In the genomic region with DNA sequence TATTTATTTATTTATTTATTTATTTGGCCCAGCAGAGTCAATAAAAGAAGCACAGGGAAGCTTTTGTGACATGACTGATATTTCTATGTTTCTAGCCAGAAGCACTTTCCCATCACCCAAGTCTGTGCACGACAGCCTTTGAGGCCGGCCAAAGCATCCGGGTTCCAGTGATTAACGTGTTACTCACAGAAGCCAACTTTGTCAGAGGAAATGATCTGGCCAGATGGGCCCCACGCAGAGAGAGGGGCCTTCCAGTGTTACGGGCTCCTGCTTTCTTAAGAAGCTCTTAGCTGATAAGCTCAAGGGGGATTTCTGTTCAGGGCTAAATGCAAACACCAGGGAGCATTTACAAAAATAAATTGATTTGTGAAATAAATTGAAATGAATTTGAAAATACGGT, we compare ENCODE assay signal across 14 mouse cellular contexts. TPM values are rescaled to one million over a fixed set of nuclear protein-coding genes. Genes with fewer than 3 reads are reported as not detected.
DNase-seq lines count a peak whose midpoint lies in the region; ATAC-seq lines count a peak whose summit lies in the region.
"Had no signal": no experiment of that assay in that cellular context is flagged by ENCODE, and none has a peak within 500 bp of the region (broad histone marks: within the 10 kb centered on the region; RNA-seq: fewer than 3 reads in every experiment).

No protein-coding gene starts in this region.

- H3K9me3 ChIP-seq in heart, embryonic 11.5 days (replicated peaks; ENCODE audit: control insufficient read depth, low read length), result no peaks in the 10 kb centered on the region
- H3K9me3 ChIP-seq in neural tube, embryonic 13.5 days, result no peaks in the 10 kb centered on the region
- no peaks in the 10 kb centered on the region for H3K9me3 ChIP-seq in neural tube, embryonic 15.5 days (replicated peaks)
- H3K9me3 ChIP-seq in heart, embryonic 13.5 days, result no peaks in the 10 kb centered on the region
- no peaks in the 10 kb centered on the region for H3K9me3 ChIP-seq in hindbrain, embryonic 13.5 days

- no peak overlapping the region for H3K27ac ChIP-seq in heart, embryonic 11.5 days (ENCODE audit: low read depth, low read length)
- H3K27ac ChIP-seq in neural tube, embryonic 13.5 days (replicated peaks), result 0 out of 2 replicates have a peak overlapping the region, but pooled peaks have one; percentile 18
- no peak overlapping the region for H3K27ac ChIP-seq in neural tube, embryonic 15.5 days (replicated peaks)
- 0 out of 2 replicates have a peak overlapping the region, but pooled peaks have one; percentile 9 for H3K27ac ChIP-seq in heart, embryonic 13.5 days (replicated peaks)
- no peak overlapping the region for H3K27ac ChIP-seq in hindbrain, embryonic 13.5 days
- H3K27ac ChIP-seq: forebrain, embryonic 12.5 days; hindbrain, embryonic 14.5 days had no signal

- no peak overlapping the region for H3K4me2 ChIP-seq in heart, embryonic 11.5 days
- H3K4me2 ChIP-seq in neural tube, embryonic 13.5 days, result no peak overlapping the region
- no peak overlapping the region for H3K4me2 ChIP-seq in neural tube, embryonic 15.5 days
- H3K4me2 ChIP-seq in heart, embryonic 13.5 days, result no peak overlapping the region
- H3K4me2 ChIP-seq in hindbrain, embryonic 13.5 days, result no peak overlapping the region
- H3K4me2 ChIP-seq: forebrain, embryonic 12.5 days; hindbrain, embryonic 14.5 days had no signal

- no peak for ATAC-seq in heart, embryonic 11.5 days (replicated peaks; ENCODE audit: insufficient number of reproducible peaks, low FRiP score, low TSS enrichment)
- no peak for ATAC-seq in neural tube, embryonic 13.5 days (ENCODE audit: low read depth)
- ATAC-seq in neural tube, embryonic 15.5 days (ENCODE audit: low FRiP score), result no peak
- no peak for ATAC-seq in heart, embryonic 13.5 days (ENCODE audit: extremely low read depth, insufficient number of reproducible peaks, low FRiP score, low TSS enrichment)
- ATAC-seq in hindbrain, embryonic 13.5 days (ENCODE audit: low FRiP score), result no peak

- no peak overlapping the region for H3K4me3 ChIP-seq in heart, embryonic 11.5 days (ENCODE audit: low read depth, low read length)
- no peak overlapping the region for H3K4me3 ChIP-seq in neural tube, embryonic 13.5 days
- no peak overlapping the region for H3K4me3 ChIP-seq in neural tube, embryonic 15.5 days (replicated peaks)
- H3K4me3 ChIP-seq in heart, embryonic 13.5 days, result no peak overlapping the region
- H3K4me3 ChIP-seq in hindbrain, embryonic 13.5 days, result no peak overlapping the region
- H3K4me3 ChIP-seq: forebrain, embryonic 12.5 days had no signal

- no peaks in the 10 kb centered on the region for H3K27me3 ChIP-seq in heart, embryonic 11.5 days (ENCODE audit: control insufficient read depth, insufficient read depth, low read length)
- no peaks in the 10 kb centered on the region for H3K27me3 ChIP-seq in neural tube, embryonic 13.5 days
- no peaks in the 10 kb centered on the region for H3K27me3 ChIP-seq in neural tube, embryonic 15.5 days (replicated peaks)
- no peaks in the 10 kb centered on the region for H3K27me3 ChIP-seq in heart, embryonic 13.5 days (replicated peaks)
- no peaks in the 10 kb centered on the region for H3K27me3 ChIP-seq in hindbrain, embryonic 13.5 days
- H3K27me3 ChIP-seq: forebrain, embryonic 12.5 days had no signal

- DNase-seq in heart, adult 8-10 months (ENCODE audit: low spot score), result peak; percentile 27
- peak; percentile 53 for DNase-seq in mesoderm, embryonic 11.5 days (ENCODE audit: low read depth, low spot score)
- DNase-seq in layer of hippocampus, adult 9-11 months, result no peak
- DNase-seq: gastrocnemius, postnatal 10 days; kidney, postnatal 36 days; lung, postnatal 4 days; thymus, postnatal 4 days had no signal

- H3K4me1 ChIP-seq in heart, embryonic 11.5 days (ENCODE audit: control insufficient read depth, insufficient read depth, low read length), result no peaks in the 10 kb centered on the region
- peaks cover 17% of the 10 kb centered on the region for H3K4me1 ChIP-seq in neural tube, embryonic 13.5 days (replicated peaks)
- peaks cover 13% of the 10 kb centered on the region for H3K4me1 ChIP-seq in neural tube, embryonic 15.5 days
- H3K4me1 ChIP-seq in heart, embryonic 13.5 days, result 0 out of 2 replicates have a peak, but pooled peaks cover 10% of the 10 kb centered on the region
- H3K4me1 ChIP-seq in hindbrain, embryonic 13.5 days (replicated peaks), result peaks cover 11% of the 10 kb centered on the region

- 43% methylated on average over 7 of the region's 7 CpGs for WGBS in heart, embryonic 11.5 days (ENCODE audit: insufficient replicate concordance)
- 32% methylated on average over 7 of the region's 7 CpGs for WGBS in neural tube, embryonic 13.5 days
- 30% methylated on average over 7 of the region's 7 CpGs for WGBS in neural tube, embryonic 15.5 days
- WGBS in heart, embryonic 13.5 days, result 32% methylated on average over 7 of the region's 7 CpGs
- WGBS in hindbrain, embryonic 13.5 days, result 52% methylated on average over 7 of the region's 7 CpGs

- no peaks in the 10 kb centered on the region for H3K36me3 ChIP-seq in heart, embryonic 11.5 days (ENCODE audit: control insufficient read depth, insufficient read depth, low read length)
- no peaks in the 10 kb centered on the region for H3K36me3 ChIP-seq in neural tube, embryonic 13.5 days
- no peaks in the 10 kb centered on the region for H3K36me3 ChIP-seq in neural tube, embryonic 15.5 days
- H3K36me3 ChIP-seq in heart, embryonic 13.5 days, result peaks cover 6% of the 10 kb centered on the region; the same call in 1 of the 2 replicates
- no peaks in the 10 kb centered on the region for H3K36me3 ChIP-seq in hindbrain, embryonic 13.5 days

- H3K9ac ChIP-seq in heart, embryonic 11.5 days (ENCODE audit: low read depth, low read length), result no peak overlapping the region
- H3K9ac ChIP-seq in neural tube, embryonic 13.5 days, result no peak overlapping the region
- H3K9ac ChIP-seq in neural tube, embryonic 15.5 days (replicated peaks), result no peak overlapping the region
- no peak overlapping the region for H3K9ac ChIP-seq in heart, embryonic 13.5 days
- H3K9ac ChIP-seq in hindbrain, embryonic 13.5 days, result no peak overlapping the region
- H3K9ac ChIP-seq: forebrain, embryonic 12.5 days; hindbrain, embryonic 14.5 days had no signal

RNA-seq across cellular contexts. Expression of gene Map2k6, which starts 40.4 kb away (rescaled TPM):
- 1 to 10 TPM; 2.9 to 7.0 (median 5.4) TPM for total RNA-seq in heart, adult 8-10 months (2022)
- 16.7 and 17.5 TPM in 2 replicates for polyA plus RNA-seq in heart, embryonic 11.5 days (2014; fragmentation: Nextera tagmentation; extraction: Ambion mirVana)
- 24.4 and 27.2 TPM in 2 replicates for polyA plus RNA-seq in neural tube, embryonic 13.5 days (2015; fragmentation: Nextera tagmentation; extraction: Ambion mirVana)
- 19.7 and 20.7 TPM in 2 replicates for polyA plus RNA-seq in neural tube, embryonic 15.5 days (2015; fragmentation: Nextera tagmentation; extraction: Ambion mirVana)
- polyA plus RNA-seq in heart, embryonic 13.5 days (2015; fragmentation: Nextera tagmentation; extraction: Ambion mirVana), result 13.6 and 14.4 TPM in 2 replicates
- 26.6 and 33.6 TPM in 2 replicates for polyA plus RNA-seq in hindbrain, embryonic 13.5 days (2015; fragmentation: Nextera tagmentation; extraction: Ambion mirVana)

Comparison
In these comparisons a context has a peak if more than half of its experiments do, and no peak if none do; other contexts are left out.
1. H3K27ac ChIP-seq: peak in neural tube, embryonic 13.5 days (single experiment) and heart, embryonic 13.5 days (single experiment); none in heart, embryonic 11.5 days (single experiment), neural tube, embryonic 15.5 days (single experiment) and hindbrain, embryonic 13.5 days (single experiment).